Mouse (Mus musculus): Measurements from ENCODE around the gene Slc39a2. TPM values are rescaled to one million over a fixed set of nuclear protein-coding genes. Genes with fewer than 3 reads are reported as not detected.
"Not testable (repeated sequence)": the region's sequence is repeated elsewhere in the genome, so short reads cannot be mapped to it uniquely, and the experiment has no call there.

Slc39a2 gene
- total RNA-seq, 1 experiment from 2014 or later, result 0.61 TPM

DNA sequence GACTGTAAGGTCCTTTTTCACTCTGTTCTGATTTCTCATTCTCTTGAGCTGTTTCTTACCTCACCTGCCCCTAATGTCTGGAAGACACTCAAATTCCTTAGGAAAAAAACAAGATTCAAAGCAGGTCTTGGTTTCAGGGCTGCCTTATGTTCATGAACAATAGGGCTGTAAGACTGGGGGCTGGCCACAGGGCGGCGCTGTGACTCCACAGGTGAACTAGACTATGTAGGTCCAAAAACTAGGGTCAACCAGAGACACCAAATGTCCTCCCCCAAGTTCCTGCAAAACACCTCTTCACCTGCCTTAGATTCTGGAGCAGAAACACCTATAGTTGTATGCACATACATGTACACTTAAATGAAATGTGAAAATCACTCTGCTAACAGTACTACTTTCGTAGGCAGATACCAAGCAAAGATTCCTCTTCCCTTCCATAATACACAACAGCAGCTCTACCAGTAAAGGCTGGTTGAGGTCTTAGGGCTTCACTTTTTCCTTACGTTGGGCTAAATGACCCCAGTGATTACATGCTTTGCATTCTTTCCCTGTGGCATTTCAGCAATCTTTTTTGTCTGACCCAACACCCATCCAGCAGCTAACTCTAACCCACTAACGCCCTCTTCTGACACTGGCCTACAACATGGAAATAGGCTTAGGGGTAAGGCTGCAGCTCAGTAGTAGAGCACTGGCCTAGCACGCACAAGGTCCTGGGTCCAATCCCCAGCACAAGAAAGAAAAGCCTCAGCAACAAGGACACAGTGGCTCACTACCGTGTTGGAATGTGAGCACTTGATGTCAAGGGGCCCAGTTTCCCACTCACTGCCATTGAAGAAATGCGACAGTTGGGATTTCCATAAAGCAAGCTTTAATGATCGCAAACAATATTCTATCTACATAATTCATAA is 10.4 kb downstream of the Slc39a2 start:
- DNase-seq, result peak; percentile 87

- DNase-seq, result no peak
These were observed 11.1 kb downstream of the Slc39a2 start for GRCm38 (mm10) chr14:51903782-51904181.

- no peak for DNase-seq
These were observed 12.0 kb downstream of the Slc39a2 start for GRCm38 (mm10) chr14:51904706-51905105.

DNA sequence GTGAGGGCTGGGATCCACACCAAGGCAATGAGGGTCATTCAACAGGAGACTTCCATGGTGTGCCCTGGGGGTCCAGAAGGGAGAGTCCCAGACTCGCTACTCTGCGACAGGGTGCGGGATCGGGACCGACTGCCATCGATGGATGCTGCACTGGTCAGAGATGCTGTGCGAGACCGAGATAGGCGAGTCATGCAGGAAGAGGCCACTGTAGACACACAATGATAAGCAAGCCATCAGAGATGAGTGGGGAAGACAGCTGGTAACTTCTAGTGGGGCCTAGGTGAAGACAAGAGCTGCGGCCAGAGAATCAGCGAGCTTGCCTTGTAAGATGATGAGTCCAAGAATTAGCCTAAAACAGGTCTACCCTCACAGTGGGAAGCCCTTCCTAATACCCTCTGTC is 13.4 kb downstream of the Slc39a2 start:
- no peak for DNase-seq

- no peak for DNase-seq
These were observed 18.6 kb downstream of the Slc39a2 start for GRCm38 (mm10) chr14:51911301-51911700.

- DNase-seq, result no peak
These were observed 19.8 kb downstream of the Slc39a2 start for GRCm38 (mm10) chr14:51912391-51913061.

DNA sequence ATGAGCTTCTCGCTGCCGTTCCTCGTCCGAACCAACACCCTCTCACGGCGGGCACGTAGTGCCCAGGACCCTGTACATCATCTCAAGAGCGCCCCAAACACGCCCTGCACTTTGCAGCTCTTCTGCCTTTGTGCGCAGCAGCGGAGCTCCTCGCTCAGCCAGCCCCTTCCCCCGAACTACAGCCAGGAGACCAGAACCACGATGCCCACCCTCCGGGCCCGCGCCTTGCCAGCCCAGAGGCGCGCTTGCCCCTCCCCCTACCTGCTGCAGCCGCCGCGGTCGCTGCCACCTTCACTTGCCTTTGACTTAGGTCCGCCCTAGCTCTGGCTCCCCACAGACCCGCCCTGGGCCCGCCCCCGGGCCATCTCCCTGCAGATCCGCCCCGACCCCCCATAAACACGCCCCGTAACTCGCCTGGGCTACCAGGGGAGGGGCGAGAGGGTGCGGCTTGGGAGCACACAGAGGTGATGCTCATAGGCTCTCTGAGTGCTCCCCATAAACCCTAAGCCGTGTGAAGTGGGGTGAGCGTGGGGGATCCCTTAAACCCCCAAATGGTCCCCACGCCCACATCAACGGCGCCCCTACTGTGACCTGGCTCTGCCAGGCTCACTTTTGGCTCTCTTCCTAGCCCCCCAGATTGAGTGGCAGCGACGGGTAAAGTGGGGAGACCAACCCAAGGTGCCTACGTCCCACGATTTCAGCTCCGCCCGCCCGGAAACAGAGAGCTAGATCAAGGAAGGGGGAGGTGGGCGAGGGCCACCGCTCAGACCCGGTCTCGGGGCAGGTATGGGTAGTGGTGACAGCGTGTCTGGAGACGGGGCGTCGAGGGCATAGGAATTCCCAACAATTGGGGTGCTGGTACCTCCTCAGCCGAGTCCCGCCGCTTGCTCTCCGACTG is 20.6 kb downstream of the Slc39a2 start:
- peak; percentile 88 for DNase-seq

- peak; percentile 70 for DNase-seq
These were observed 21.5 kb downstream of the Slc39a2 start, which contains the start of gene Ndrg2 for GRCm38 (mm10) chr14:51913960-51914762. Gene Ndrg2 (minus strand): TSS chr14:51914158.

DNA sequence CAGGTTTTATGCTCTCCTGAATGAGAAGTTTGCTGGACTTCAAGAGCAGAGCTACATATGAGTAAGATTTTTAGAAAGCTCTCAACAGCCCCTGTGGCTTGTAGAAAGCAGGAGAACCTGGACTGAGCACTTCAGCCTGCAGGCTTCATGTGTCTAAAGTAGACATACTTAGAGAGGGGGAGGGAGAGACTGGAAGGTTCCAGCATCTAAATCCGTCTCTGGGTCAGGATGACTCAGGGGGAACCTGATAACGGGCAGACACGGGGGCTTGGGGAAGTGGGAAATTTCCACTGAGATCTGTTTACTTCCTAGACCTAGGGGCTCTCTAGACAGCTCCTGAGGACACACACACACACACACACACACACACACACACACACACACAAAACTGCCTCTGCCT is 22.3 kb downstream of the Slc39a2 start:
- DNase-seq, result no peak

- no peak for DNase-seq
These were observed 23.9 kb downstream of the Slc39a2 start for GRCm38 (mm10) chr14:51916539-51916938.

DNA sequence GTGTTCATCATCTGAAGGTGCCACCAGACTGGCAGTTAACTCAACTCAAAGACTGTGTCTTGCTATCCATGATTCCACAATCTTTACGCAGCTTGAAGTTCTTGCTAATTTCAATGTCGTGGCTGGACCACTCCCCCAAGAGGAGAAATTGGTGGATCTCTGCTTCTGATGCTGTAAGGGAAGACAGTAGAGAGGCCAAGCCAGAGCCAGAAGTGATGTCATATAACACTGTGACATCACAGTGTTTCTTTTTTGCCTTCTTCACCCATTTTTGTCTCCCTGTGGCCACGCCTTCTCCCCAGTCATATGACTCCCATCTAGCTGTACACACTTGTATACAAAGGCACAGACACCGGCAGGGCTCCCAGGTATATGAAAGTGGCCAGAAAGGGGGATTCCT is 25.4 kb downstream of the Slc39a2 start, which contains the start of gene Tppp2:
TSS of gene Tppp2 (plus strand) at position 301 of the 400 bp plus-strand sequence.
- no peak for DNase-seq

- no peak for DNase-seq
These were observed 26.3 kb downstream of the Slc39a2 start for GRCm38 (mm10) chr14:51918966-51919365.

DNA sequence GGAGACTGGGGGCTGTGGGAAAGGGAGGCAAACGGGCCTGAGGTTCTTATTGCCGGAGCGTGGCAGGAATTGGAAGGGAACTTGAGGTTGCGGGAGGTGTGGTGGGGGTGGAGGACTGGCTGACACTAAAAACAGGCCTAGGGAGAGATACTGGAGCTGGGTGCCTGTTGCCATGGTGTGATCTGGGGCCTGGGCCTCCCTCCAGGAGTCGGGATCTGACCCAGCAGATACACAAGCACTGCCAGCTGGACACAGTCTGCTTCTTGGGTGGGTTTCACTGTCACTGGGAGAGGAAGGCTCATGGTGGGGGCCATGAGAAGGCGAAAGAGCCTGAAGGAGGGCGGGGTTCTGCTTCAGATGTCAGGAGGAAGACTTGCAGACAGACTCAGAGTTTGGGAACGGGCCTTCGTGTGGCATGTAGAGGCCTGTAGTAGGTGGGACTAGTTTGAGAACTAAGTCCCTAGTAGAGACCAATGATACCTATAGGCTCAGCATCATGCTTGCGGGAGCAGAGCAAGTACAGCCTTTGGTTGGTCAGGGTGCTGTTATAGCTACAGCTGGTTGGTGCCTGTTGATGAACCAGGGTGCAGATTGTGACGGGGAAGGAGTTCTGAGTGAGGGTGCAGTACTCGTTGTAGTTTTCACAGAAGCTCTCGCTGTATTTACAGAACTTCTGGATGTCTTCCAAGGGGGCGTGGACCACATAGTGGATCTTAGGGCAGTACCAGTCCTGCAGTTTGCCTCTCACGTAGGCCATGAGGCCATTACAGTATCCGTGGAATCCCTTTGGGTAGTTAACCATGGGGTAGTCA is 29.3 kb downstream of the Slc39a2 start:
- DNase-seq, result no peak

- no peak for DNase-seq
These were observed 29.8 kb downstream of the Slc39a2 start, which contains the start of gene Rnase13 for GRCm38 (mm10) chr14:51922571-51922865. Gene Rnase13 (minus strand): TSS chr14:51922773.

- DNase-seq, result no peak
These were observed 30.2 kb downstream of the Slc39a2 start for GRCm38 (mm10) chr14:51922910-51923309.

DNA sequence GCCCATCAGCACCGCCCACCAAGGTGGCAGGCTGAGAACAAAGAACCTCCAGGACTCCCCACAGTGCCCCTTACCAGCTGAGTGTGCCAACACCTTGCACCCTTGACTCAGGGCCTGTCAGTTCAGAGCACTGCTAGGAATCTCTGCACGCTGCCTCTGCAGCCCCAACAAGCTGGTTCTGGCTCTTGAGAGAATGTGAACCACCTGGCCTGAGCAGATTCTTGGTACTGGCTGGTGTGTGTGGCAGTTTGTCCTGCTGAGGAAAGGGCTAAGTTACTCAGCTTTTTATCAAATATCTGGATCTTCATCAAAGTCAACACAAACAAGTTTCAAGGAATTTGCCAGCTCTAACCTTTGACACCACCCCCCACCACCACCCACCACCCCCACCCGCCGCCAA is 30.8 kb downstream of the Slc39a2 start:
- DNase-seq, result no peak

- DNase-seq, result not testable (repeated sequence)
These were observed 34.2 kb downstream of the Slc39a2 start for GRCm38 (mm10) chr14:51926930-51927329.

DNA sequence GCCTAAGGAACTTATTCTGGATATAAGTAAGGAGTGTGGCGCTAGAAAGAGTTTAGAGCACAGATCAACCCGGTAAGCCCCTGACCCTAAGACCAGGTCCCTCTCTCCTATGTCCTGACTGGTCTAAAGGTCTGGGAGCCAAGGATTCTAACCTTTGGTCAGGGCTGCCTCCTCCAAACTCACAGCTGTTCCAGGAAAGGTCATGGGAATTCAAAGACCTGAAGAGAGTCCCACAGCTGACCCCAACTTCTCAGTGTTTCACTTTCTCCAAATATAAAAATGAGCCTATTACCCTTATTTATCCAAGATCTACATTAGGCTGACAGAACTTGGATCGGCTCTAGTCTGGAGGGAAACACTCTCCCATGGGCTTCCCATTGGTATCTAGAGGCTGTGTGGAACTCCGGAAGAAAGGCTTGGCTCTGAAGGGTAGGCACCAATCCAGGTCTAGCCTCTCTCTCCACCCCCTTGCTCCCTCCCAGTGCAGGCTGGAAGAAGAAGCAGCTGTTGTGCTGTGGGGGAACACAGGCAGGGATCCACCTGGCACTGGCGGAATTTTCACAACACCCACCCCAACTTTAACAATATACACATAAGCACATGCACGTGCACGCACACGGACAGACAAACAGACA is 36.7 kb downstream of the Slc39a2 start:
- no peak for DNase-seq

DNA sequence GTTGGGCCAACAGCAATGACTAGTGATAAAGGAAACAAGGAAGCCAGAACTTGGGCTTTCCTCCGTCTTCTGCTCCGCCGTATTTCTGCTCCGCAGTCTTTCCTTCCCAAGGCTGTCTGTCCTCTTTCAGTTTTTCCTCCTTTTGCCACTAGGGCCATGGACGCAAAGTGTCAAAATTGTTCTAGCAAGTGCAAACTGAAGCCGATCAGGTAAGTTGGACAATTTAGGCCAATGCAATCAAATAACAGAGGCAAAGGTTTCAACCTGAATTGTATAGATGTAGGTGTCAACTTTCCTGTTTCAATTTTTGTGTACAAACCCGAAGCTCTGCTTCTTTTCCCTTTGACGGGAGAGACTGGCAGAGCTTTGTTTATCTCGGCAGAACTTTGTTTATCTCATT is 37.3 kb downstream of the Slc39a2 start:
- no peak for DNase-seq

- DNase-seq, result peak; percentile 35
These were observed 38.1 kb downstream of the Slc39a2 start for GRCm38 (mm10) chr14:51930824-51931223.
